Mouse (Mus musculus): ENCODE measurements around the gene Zfp866. TPM values are rescaled to one million over a fixed set of nuclear protein-coding genes. Genes with fewer than 3 reads are reported as not detected.
A peak's percentile ranks its signal among the peaks of the same experiment; 100 is the strongest.

The Zfp866 gene
- polyA plus RNA-seq, 1 experiment: 0.07 TPM

- Histone ChIP-seq H3K4me3 (replicated peaks) (no peak overlapping the region), H3K27me3 (ENCODE audit: control insufficient read depth) (no peaks in the 10 kb centered on the region), H3K36me3 (ENCODE audit: control insufficient read depth) (peaks cover 15% of the 10 kb centered on the region), H3K9me3 (ENCODE audit: control insufficient read depth, low read length) (no peaks in the 10 kb centered on the region), H3K4me1 (ENCODE audit: control insufficient read depth) (no peaks in the 10 kb centered on the region)
- no peak for TF ChIP-seq TAL1 (IDR thresholded peaks at IDR 0.05; ENCODE audit: low read length)
- no peak for TF ChIP-seq GATA1 (IDR thresholded peaks at IDR 0.05; ENCODE audit: low read length)
Measured at GRCm38 (mm10) chr8:69814881-69815280, 23.9 kb upstream of the Zfp866 start.

GRCm38 (mm10) chr8:69809820-69810219, 18.8 kb upstream of the Zfp866 start:
- Histone ChIP-seq H3K9me3 (ENCODE audit: control insufficient read depth, low read length) (no peaks in the 10 kb centered on the region), H3K4me1 (ENCODE audit: control insufficient read depth) (peaks cover 15% of the 10 kb centered on the region), H3K36me3 (ENCODE audit: control insufficient read depth) (peaks cover 37% of the 10 kb centered on the region), H3K27me3 (ENCODE audit: control insufficient read depth) (no peaks in the 10 kb centered on the region), H3K4me3 (replicated peaks) (no peak overlapping the region)
- TF ChIP-seq GATA1 (IDR thresholded peaks at IDR 0.05; ENCODE audit: low read length): no peak
- TF ChIP-seq TAL1 (IDR thresholded peaks at IDR 0.05; ENCODE audit: low read length): no peak

GRCm38 (mm10) chr8:69808864-69809403, 18.0 kb upstream of the Zfp866 start:
- peaks cover 43% of the 10 kb centered on the region for H3K36me3 ChIP-seq (ENCODE audit: control insufficient read depth)
- H3K4me1 ChIP-seq (ENCODE audit: control insufficient read depth): peaks cover 15% of the 10 kb centered on the region
- no peak for TF ChIP-seq GATA1 (IDR thresholded peaks at IDR 0.05; ENCODE audit: low read length)
- TF ChIP-seq TAL1 (IDR thresholded peaks at IDR 0.05; ENCODE audit: low read length): no peak
- peak overlapping the region; percentile 59 for H3K4me3 ChIP-seq (replicated peaks)
- H3K27me3 ChIP-seq (ENCODE audit: control insufficient read depth): no peaks in the 10 kb centered on the region
- H3K9me3 ChIP-seq (ENCODE audit: control insufficient read depth, low read length): no peaks in the 10 kb centered on the region

DNA sequence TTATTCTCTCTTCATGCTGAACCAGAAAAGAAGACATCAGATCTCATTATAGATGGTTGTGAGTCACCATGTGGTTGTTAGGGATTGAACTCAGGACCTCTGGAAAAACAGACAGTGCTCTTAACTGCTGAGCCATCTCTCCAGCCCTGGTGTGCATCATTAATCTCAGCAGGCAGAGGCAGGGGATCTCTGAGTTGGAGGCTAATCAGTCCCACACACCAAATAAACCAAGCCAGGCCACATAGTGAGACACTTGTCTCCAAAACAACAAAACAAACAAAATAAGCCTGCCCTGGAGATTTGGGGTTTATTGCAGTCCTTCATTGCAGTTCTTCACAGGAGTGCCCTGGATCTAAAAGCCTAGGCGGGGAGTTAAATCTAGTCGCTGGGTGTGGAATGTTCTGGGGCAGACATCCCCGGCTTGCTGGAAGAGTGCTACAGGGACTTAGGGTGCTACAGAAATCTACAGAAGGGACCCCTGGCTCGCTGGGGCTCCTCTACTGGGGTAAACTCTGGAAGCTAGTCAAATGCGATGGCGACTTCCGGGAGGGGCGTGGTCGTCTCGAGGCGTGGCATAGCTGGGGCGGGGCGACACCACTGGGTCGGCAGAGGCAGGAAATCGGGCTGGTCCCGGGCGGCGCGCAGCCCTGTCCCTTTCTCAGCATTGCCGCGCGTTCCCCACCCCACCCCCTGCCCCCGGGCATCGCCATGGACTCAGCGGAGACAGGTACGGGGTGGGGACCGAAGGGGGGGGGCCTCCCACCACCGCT, 17.3 kb upstream of the Zfp866 start, which contains the start of gene Gmip:
Gene Gmip, plus strand, starts transcription at position 586 of the 770 bp plus-strand sequence.
- Histone ChIP-seq H3K27me3 (ENCODE audit: control insufficient read depth) (no peaks in the 10 kb centered on the region), H3K4me3 (replicated peaks) (peak within 1 kb of the TSS; percentile 59), H3K36me3 (ENCODE audit: control insufficient read depth) (peaks cover 49% of the 10 kb centered on the region), H3K9me3 (ENCODE audit: control insufficient read depth, low read length) (no peaks in the 10 kb centered on the region), H3K4me1 (ENCODE audit: control insufficient read depth) (peaks cover 15% of the 10 kb centered on the region)
- no peak for TF ChIP-seq TAL1 (IDR thresholded peaks at IDR 0.05; ENCODE audit: low read length)
- TF ChIP-seq GATA1 (IDR thresholded peaks at IDR 0.05; ENCODE audit: low read length): no peak

- H3K27me3 ChIP-seq (ENCODE audit: control insufficient read depth): no peaks in the 10 kb centered on the region
- H3K4me1 ChIP-seq (ENCODE audit: control insufficient read depth): peaks cover 15% of the 10 kb centered on the region
- H3K36me3 ChIP-seq (ENCODE audit: control insufficient read depth): peaks cover 60% of the 10 kb centered on the region
- no peaks in the 10 kb centered on the region for H3K9me3 ChIP-seq (ENCODE audit: control insufficient read depth, low read length)
- TF ChIP-seq GATA1 (IDR thresholded peaks at IDR 0.05; ENCODE audit: low read length): no peak
- no peak for TF ChIP-seq TAL1 (IDR thresholded peaks at IDR 0.05; ENCODE audit: low read length)
- no peak overlapping the region for H3K4me3 ChIP-seq (replicated peaks)
Measured at GRCm38 (mm10) chr8:69807236-69807635, 16.3 kb upstream of the Zfp866 start.

- no peak overlapping the region for H3K4me3 ChIP-seq (replicated peaks)
- peaks cover 15% of the 10 kb centered on the region for H3K4me1 ChIP-seq (ENCODE audit: control insufficient read depth)
- peaks cover 76% of the 10 kb centered on the region for H3K36me3 ChIP-seq (ENCODE audit: control insufficient read depth)
- H3K9me3 ChIP-seq (ENCODE audit: control insufficient read depth, low read length): no peaks in the 10 kb centered on the region
- TF ChIP-seq GATA1 (IDR thresholded peaks at IDR 0.05; ENCODE audit: low read length) (no peak), TAL1 (IDR thresholded peaks at IDR 0.05; ENCODE audit: low read length) (no peak)
- H3K27me3 ChIP-seq (ENCODE audit: control insufficient read depth): no peaks in the 10 kb centered on the region
Measured at GRCm38 (mm10) chr8:69805491-69805890, 14.5 kb upstream of the Zfp866 start.

DNA sequence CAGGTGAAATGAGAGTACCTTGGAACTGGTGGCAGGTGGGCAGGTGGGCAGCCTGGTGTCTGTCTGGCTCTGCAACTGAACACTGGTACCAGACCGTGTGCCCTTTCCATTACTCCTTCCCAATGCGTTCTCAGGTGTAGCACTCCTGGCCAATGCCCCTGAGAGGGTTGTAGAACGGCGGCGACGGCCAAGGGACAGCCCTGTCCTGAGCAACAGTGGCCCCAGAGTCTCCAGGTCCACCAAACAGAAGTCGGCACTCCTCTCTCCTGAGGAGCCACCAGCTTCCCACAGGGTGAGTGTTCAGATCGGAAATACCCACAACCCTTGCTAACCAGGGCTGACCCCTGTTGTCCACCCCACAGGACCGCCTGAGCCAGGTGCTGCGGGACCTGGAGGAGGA, 14.1 kb upstream of the Zfp866 start:
- no peaks in the 10 kb centered on the region for H3K9me3 ChIP-seq (ENCODE audit: control insufficient read depth, low read length)
- H3K27me3 ChIP-seq (ENCODE audit: control insufficient read depth): no peaks in the 10 kb centered on the region
- peaks cover 80% of the 10 kb centered on the region for H3K36me3 ChIP-seq (ENCODE audit: control insufficient read depth)
- H3K4me3 ChIP-seq (replicated peaks): no peak overlapping the region
- H3K4me1 ChIP-seq (ENCODE audit: control insufficient read depth): peaks cover 15% of the 10 kb centered on the region
- TF ChIP-seq GATA1 (IDR thresholded peaks at IDR 0.05; ENCODE audit: low read length) (no peak), TAL1 (IDR thresholded peaks at IDR 0.05; ENCODE audit: low read length) (no peak)

GRCm38 (mm10) chr8:69804537-69804936, 13.6 kb upstream of the Zfp866 start:
- H3K9me3 ChIP-seq (ENCODE audit: control insufficient read depth, low read length): no peaks in the 10 kb centered on the region
- H3K27me3 ChIP-seq (ENCODE audit: control insufficient read depth): no peaks in the 10 kb centered on the region
- H3K4me3 ChIP-seq (replicated peaks): no peak overlapping the region
- no peak for TF ChIP-seq GATA1 (IDR thresholded peaks at IDR 0.05; ENCODE audit: low read length)
- no peak for TF ChIP-seq TAL1 (IDR thresholded peaks at IDR 0.05; ENCODE audit: low read length)
- peaks cover 15% of the 10 kb centered on the region for H3K4me1 ChIP-seq (ENCODE audit: control insufficient read depth)
- peaks cover 85% of the 10 kb centered on the region for H3K36me3 ChIP-seq (ENCODE audit: control insufficient read depth)

GRCm38 (mm10) chr8:69803366-69803765, 12.4 kb upstream of the Zfp866 start:
- H3K36me3 ChIP-seq (ENCODE audit: control insufficient read depth): peaks cover 97% of the 10 kb centered on the region

More at GRCm38 (mm10) chr8:69803366-69803765, 12.4 kb upstream of the Zfp866 start:
- no peak for TF ChIP-seq GATA1 (IDR thresholded peaks at IDR 0.05; ENCODE audit: low read length)
- no peak for TF ChIP-seq TAL1 (IDR thresholded peaks at IDR 0.05; ENCODE audit: low read length)
- Histone ChIP-seq H3K4me3 (replicated peaks) (no peak overlapping the region), H3K9me3 (ENCODE audit: control insufficient read depth, low read length) (no peaks in the 10 kb centered on the region), H3K4me1 (ENCODE audit: control insufficient read depth) (peaks cover 6% of the 10 kb centered on the region), H3K27me3 (ENCODE audit: control insufficient read depth) (no peaks in the 10 kb centered on the region)

All from erythroblast, embryonic 14.5 days (primary cell).